Mouse (Mus musculus): ENCODE results near the gene Krt19. TPM values are rescaled to one million over a fixed set of nuclear protein-coding genes. Genes with fewer than 3 reads are reported as not detected.

Krt19 gene
- polyA plus RNA-seq, 1 experiment from 2014 or later = 12.4 TPM

DNA sequence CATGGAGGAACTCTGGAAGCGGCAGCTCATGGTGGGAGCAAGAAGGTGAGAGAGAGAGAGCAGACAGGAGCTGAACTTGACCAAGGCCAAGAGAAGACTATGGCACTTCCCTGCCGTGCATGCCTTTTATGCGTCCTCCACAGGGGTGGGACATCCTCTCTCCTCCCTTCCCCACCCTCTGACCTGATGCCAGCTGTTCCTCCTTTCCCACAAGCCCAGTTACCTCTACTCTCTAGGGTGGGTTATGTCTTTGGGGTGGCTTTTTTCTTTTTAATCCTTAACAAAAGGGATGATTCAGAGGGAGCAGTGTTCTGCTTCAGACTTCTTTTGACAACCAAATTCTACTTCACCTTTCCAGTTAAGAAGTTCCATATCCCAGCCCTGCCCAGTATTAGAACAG is 27.0 kb downstream of the Krt19 start, which contains the start of gene Krt13:
TSS of gene Krt13 (minus strand) at position 101 of the 400 bp plus-strand sequence.
- Histone ChIP-seq H3K9me3 (ENCODE audit: control insufficient read depth, low read length) (no peaks in the 10 kb centered on the region), H3K27ac (ENCODE audit: low read depth, low read length) (no peak within 1 kb of the TSS), H3K9ac (ENCODE audit: low read depth, low read length) (no peak within 1 kb of the TSS), H3K4me1 (replicated peaks; ENCODE audit: control insufficient read depth, insufficient read depth, low read length) (0 out of 2 replicates have a peak, but pooled peaks cover 2% of the 10 kb centered on the region), H3K36me3 (ENCODE audit: control insufficient read depth, insufficient read depth, low read length) (no peaks in the 10 kb centered on the region), H3K4me2 (no peak within 1 kb of the TSS), H3K4me3 (ENCODE audit: low read depth, low read length) (no peak within 1 kb of the TSS), H3K27me3 (replicated peaks; ENCODE audit: control insufficient read depth, insufficient read depth, low read length) (no peaks in the 10 kb centered on the region)
- WGBS = 72% methylated on average over 3 of the region's 3 CpGs
- no peak for DNase-seq (ENCODE audit: low spot score)
- ATAC-seq (replicated peaks; ENCODE audit: low FRiP score) = no peak

DNA sequence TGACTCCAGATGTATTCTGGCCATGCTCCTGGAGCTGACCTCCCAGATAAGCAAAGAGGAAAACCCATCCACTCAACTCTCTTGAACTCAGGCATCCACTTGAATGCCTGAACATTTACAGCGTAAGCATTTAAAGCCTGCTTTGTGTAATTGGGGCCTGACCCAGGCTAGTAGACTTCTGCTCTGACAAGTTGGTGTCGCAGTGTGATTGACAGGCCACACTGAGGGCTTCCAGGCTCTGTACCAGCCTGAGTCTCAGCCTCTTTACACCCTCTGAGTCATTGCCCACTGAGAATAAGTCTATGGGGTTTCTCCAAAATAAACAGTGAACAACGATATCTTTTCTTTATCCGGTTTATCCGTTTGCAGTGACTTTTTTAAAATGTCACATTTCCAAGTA is 28.1 kb downstream of the Krt19 start:
- H3K9me3 ChIP-seq (ENCODE audit: control insufficient read depth, low read length) = no peaks in the 10 kb centered on the region
- no peak for DNase-seq (ENCODE audit: low spot score)
- no peak for ATAC-seq (replicated peaks; ENCODE audit: low FRiP score)
- H3K4me2 ChIP-seq = no peak overlapping the region
- no peaks in the 10 kb centered on the region for H3K36me3 ChIP-seq (ENCODE audit: control insufficient read depth, insufficient read depth, low read length)
- no peaks in the 10 kb centered on the region for H3K4me1 ChIP-seq (replicated peaks; ENCODE audit: control insufficient read depth, insufficient read depth, low read length)
- H3K9ac ChIP-seq (ENCODE audit: low read depth, low read length) = no peak overlapping the region
- WGBS = 79% methylated on average over 5 of the region's 5 CpGs
- H3K27me3 ChIP-seq (replicated peaks; ENCODE audit: control insufficient read depth, insufficient read depth, low read length) = no peaks in the 10 kb centered on the region
- H3K4me3 ChIP-seq (ENCODE audit: low read depth, low read length) = no peak overlapping the region
- no peak overlapping the region for H3K27ac ChIP-seq (ENCODE audit: low read depth, low read length)

DNA sequence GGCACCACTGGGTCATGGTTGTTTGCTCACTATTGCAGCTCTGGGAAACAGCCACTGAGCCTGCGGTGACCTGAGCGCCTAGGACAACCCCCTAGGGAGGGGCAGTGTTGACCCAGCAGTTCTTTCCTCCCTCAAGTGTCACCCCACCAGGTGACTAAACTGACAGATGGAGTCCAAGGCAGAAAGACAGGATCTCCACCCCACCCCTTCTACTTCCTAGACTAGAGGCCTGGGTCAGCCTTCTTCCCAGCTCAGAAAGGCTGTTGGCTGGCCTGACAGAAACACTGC is 34.8 kb downstream of the Krt19 start:
- Histone ChIP-seq H3K9ac (ENCODE audit: low read depth, low read length) (no peak overlapping the region), H3K4me2 (no peak overlapping the region), H3K4me1 (replicated peaks; ENCODE audit: control insufficient read depth, insufficient read depth, low read length) (no peaks in the 10 kb centered on the region), H3K4me3 (ENCODE audit: low read depth, low read length) (no peak overlapping the region), H3K27me3 (replicated peaks; ENCODE audit: control insufficient read depth, insufficient read depth, low read length) (no peaks in the 10 kb centered on the region), H3K36me3 (ENCODE audit: control insufficient read depth, insufficient read depth, low read length) (no peaks in the 10 kb centered on the region), H3K27ac (ENCODE audit: low read depth, low read length) (no peak overlapping the region), H3K9me3 (ENCODE audit: control insufficient read depth, low read length) (no peaks in the 10 kb centered on the region)
- 88% methylated on average over 2 of the region's 2 CpGs for WGBS
- no peak for ATAC-seq (replicated peaks; ENCODE audit: low FRiP score)
- no peak for DNase-seq (ENCODE audit: low spot score)

DNA sequence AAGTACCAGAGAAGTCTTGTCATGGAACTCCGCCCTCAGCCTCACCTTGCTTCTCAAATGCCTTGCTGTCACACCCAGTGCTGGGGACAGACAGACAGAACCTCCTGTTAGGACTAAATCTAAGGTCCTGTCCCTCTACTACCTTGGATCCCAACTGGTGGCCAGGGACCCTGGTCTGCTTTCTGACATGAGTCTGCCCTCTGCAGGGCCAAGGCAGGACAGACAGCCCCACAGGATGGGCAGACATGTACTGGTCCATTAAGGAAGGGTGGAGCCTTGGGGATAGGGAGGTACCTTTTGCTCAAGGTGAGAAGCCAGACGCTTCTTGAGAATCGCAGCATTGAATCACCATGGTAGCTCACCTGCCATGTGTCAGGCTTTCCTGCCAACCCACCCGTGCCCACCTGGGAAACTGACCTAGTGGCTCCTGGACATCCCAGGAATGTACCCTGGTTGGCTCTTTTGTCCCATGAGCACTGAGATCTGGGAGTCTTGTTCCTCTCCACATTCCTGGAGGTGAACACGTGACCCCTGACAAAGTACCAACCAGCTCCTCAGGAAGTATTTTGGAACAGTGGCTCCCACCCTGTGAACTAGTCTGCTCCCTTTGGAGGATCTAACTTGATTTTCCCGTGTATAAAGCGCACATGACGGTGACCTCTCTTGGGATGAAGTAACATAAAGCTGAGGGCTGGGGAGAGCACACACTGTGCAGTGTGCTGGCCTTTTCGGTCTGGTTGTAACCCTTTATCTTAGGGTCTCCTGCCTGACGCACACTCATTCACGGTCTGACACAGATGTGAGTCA is 35.3 kb downstream of the Krt19 start:
- Histone ChIP-seq H3K27me3 (replicated peaks; ENCODE audit: control insufficient read depth, insufficient read depth, low read length) (no peaks in the 10 kb centered on the region), H3K27ac (ENCODE audit: low read depth, low read length) (no peak overlapping the region), H3K4me3 (ENCODE audit: low read depth, low read length) (no peak overlapping the region), H3K9ac (ENCODE audit: low read depth, low read length) (no peak overlapping the region), H3K36me3 (ENCODE audit: control insufficient read depth, insufficient read depth, low read length) (no peaks in the 10 kb centered on the region), H3K9me3 (ENCODE audit: control insufficient read depth, low read length) (no peaks in the 10 kb centered on the region), H3K4me2 (no peak overlapping the region), H3K4me1 (replicated peaks; ENCODE audit: control insufficient read depth, insufficient read depth, low read length) (no peaks in the 10 kb centered on the region)
- ATAC-seq (replicated peaks; ENCODE audit: low FRiP score) = no peak
- WGBS = 75% methylated on average over 11 of the region's 11 CpGs
- DNase-seq (ENCODE audit: low spot score) = no peak

DNA sequence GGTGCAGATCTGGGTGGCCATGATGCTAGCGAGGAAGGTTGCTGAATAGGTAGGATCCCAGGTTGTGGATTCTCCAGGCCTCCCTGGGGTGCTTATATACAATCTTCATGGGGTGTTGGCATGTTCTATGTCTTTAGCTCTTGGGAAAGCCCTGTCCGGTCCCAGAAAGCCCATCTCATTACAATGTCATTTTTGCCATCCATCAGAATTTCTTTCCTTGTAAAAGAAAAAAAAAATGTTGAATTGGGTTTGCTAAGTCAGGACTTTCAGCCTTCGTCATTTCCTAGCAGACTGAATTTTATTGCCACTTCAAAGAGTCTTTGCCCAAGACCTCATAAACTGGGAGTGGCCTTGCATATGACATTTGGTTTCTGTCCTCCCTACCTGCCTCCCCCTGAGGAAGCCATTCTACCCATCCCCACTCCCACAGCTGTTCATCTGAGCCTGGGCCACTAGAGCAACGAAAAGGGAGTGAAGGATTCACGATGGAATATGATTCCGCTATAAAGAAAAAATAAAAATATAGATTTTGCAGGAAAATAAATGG is 42.8 kb downstream of the Krt19 start, which contains the start of gene Krt36:
TSS of gene Krt36 (minus strand) at position 51 of the 547 bp plus-strand sequence.
- WGBS = 84% methylated on average over 6 of the region's 6 CpGs

DNA sequence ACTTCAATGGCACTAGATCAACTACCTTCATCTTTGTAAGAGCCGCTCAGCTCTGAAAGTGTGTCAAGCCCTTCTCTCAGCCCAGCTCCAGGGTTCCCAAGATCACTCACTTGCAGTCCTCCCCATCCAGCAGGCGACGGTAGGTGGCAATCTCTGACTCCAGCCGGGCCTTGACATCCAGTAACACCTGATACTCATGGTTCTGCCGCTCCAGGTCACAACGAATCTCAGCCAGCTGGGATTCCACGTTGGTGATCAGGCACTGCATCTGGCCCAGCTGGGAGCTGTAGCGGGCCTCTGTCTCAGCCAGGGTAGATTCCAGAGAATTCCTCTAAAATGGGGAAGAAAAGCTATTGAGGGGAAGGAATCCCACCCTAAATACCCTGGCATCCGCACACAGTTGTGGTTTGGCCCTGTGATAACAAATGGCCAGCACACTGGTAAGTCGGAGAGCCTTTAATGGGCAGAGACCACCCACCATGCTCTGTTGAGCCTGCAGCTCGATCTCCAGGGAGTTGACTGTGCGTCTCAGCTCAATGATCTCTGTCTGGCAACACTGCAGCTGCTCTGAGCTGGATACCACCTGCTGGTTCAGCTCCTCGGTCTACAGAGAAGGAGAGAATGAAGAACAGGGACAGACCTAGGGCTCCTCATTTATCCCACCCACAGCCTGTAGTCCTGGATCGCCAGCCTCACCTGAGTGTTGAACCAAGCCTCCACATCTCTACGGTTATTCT is 45.6 kb downstream of the Krt19 start:
- Histone ChIP-seq H3K9me3 (ENCODE audit: control insufficient read depth, low read length) (no peaks in the 10 kb centered on the region), H3K4me3 (ENCODE audit: low read depth, low read length) (no peak overlapping the region), H3K36me3 (ENCODE audit: control insufficient read depth, insufficient read depth, low read length) (no peaks in the 10 kb centered on the region), H3K4me2 (no peak overlapping the region), H3K4me1 (replicated peaks; ENCODE audit: control insufficient read depth, insufficient read depth, low read length) (no peaks in the 10 kb centered on the region), H3K27ac (ENCODE audit: low read depth, low read length) (no peak overlapping the region), H3K9ac (ENCODE audit: low read depth, low read length) (no peak overlapping the region), H3K27me3 (replicated peaks; ENCODE audit: control insufficient read depth, insufficient read depth, low read length) (no peaks in the 10 kb centered on the region)
- ATAC-seq (replicated peaks; ENCODE audit: low FRiP score) (no peak), DNase-seq (ENCODE audit: low spot score) (no peak)
- WGBS = 63% methylated on average over 15 of the region's 15 CpGs

More for the DNA sequence above, 42.8 kb downstream of the Krt19 start, which contains the start of gene Krt36:
- no peak for DNase-seq (ENCODE audit: low spot score)
- Histone ChIP-seq H3K4me2 (no peak within 1 kb of the TSS), H3K27ac (ENCODE audit: low read depth, low read length) (no peak within 1 kb of the TSS), H3K4me1 (replicated peaks; ENCODE audit: control insufficient read depth, insufficient read depth, low read length) (no peaks in the 10 kb centered on the region), H3K9me3 (ENCODE audit: control insufficient read depth, low read length) (no peaks in the 10 kb centered on the region), H3K9ac (ENCODE audit: low read depth, low read length) (no peak within 1 kb of the TSS), H3K4me3 (ENCODE audit: low read depth, low read length) (no peak within 1 kb of the TSS), H3K27me3 (replicated peaks; ENCODE audit: control insufficient read depth, insufficient read depth, low read length) (no peaks in the 10 kb centered on the region), H3K36me3 (ENCODE audit: control insufficient read depth, insufficient read depth, low read length) (no peaks in the 10 kb centered on the region)
- no peak for ATAC-seq (replicated peaks; ENCODE audit: low FRiP score)

DNA sequence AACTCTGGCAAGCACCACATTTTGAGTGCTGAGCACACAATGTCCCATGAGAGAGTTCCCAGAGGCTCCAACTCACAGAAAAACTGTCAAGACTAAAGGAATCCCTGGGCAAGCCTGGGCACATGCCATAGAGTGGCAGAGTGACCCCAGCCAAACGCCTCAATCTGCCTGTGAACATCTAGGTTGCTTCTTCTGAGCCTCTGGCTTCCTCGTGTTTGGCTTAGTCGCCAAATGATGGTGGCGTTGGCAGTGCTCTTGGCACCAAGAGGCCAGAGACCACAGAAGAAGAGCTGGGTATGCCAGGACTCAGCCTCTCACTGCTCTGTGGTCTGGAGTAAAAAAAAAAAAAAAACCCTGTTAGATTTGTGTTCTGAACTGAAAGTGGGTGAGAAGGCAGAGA is 48.1 kb downstream of the Krt19 start:
- H3K9me3 ChIP-seq (ENCODE audit: control insufficient read depth, low read length) = no peaks in the 10 kb centered on the region
- WGBS = 73% methylated on average over 4 of the region's 4 CpGs
- H3K9ac ChIP-seq (ENCODE audit: low read depth, low read length) = no peak overlapping the region
- no peak overlapping the region for H3K4me2 ChIP-seq
- H3K4me1 ChIP-seq (replicated peaks; ENCODE audit: control insufficient read depth, insufficient read depth, low read length) = no peaks in the 10 kb centered on the region
- H3K27ac ChIP-seq (ENCODE audit: low read depth, low read length) = no peak overlapping the region
- no peak overlapping the region for H3K4me3 ChIP-seq (ENCODE audit: low read depth, low read length)
- DNase-seq (ENCODE audit: low spot score) (no peak), ATAC-seq (replicated peaks; ENCODE audit: low FRiP score) (no peak)
- no peaks in the 10 kb centered on the region for H3K36me3 ChIP-seq (ENCODE audit: control insufficient read depth, insufficient read depth, low read length)
- no peaks in the 10 kb centered on the region for H3K27me3 ChIP-seq (replicated peaks; ENCODE audit: control insufficient read depth, insufficient read depth, low read length)

DNA sequence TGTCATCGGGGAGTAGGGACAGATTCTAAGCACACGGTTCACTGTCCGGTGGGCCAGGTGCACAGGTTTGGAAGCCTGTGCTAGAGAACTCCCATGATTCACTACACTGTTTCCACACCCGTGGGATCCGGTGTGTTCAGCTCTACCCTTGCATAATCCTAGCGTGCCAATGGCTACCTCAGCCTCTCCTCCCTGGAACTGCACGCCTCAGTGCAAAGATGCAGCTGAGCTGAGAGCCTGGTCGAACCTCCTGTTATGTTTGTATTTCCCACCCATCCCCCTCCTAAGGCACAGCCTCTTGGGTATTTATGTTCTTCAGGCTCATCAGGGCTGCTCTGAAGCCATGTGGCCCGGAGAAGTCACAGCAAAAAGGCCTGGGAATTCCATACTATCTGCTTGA is 50.6 kb downstream of the Krt19 start:
- Histone ChIP-seq H3K9me3 (ENCODE audit: control insufficient read depth, low read length) (no peaks in the 10 kb centered on the region), H3K27me3 (replicated peaks; ENCODE audit: control insufficient read depth, insufficient read depth, low read length) (no peaks in the 10 kb centered on the region), H3K4me1 (replicated peaks; ENCODE audit: control insufficient read depth, insufficient read depth, low read length) (no peaks in the 10 kb centered on the region), H3K9ac (ENCODE audit: low read depth, low read length) (no peak overlapping the region), H3K36me3 (ENCODE audit: control insufficient read depth, insufficient read depth, low read length) (no peaks in the 10 kb centered on the region), H3K4me2 (no peak overlapping the region), H3K4me3 (ENCODE audit: low read depth, low read length) (no peak overlapping the region), H3K27ac (ENCODE audit: low read depth, low read length) (no peak overlapping the region)
- DNase-seq (ENCODE audit: low spot score) (no peak), ATAC-seq (replicated peaks; ENCODE audit: low FRiP score) (no peak)
- WGBS = 73% methylated on average over 9 of the region's 9 CpGs

All from liver, embryonic 11.5 days (tissue).